Mouse (Mus musculus) bone marrow macrophage, adult 2 months (primary cell): ENCODE results near the gene Speg.

ENCODE experiments used
- CTCF ChIP-seq: IDR thresholded peaks from 2 replicates; pipeline ENCODE4 v1.5.1; 2012; ENCODE audit warnings: low read depth, mild to moderate bottlenecking, low read length, moderate library complexity
- POLR2A ChIP-seq: IDR thresholded peaks from 2 replicates; pipeline ENCODE4 v1.6.1; 2012; ENCODE audit warnings: mild to moderate bottlenecking, low read depth, low read length, borderline replicate concordance

GRCm38 (mm10) chr1:75441471-75441996 lies 66.4 kb downstream of the Speg start:
- TF ChIP-seq CTCF, result no peak
- no peak for TF ChIP-seq POLR2A
